Mouse (Mus musculus) MEL (cell line): ENCODE data around the gene Ell2. TPM values are rescaled to one million over a fixed set of nuclear protein-coding genes. Genes with fewer than 3 reads are reported as not detected.

Experiments
- DNase-seq: peaks from one replicate; pipeline ENCODE4 v3.0.0; 2011; ENCODE audit warnings: low read depth, low spot score
- H3K27ac ChIP-seq: 2 replicates; pipeline ENCODE4 v1.5.1; 2012; ENCODE audit warnings: low read depth, mild to moderate bottlenecking, control low read depth, low read length, moderate library complexity; ENCODE audit not compliant: control insufficient read depth
- H3K27me3 ChIP-seq, 2 experiments: fragments of 150-350 bp in 1 of 2; sonication (generic) in 1 of 2; 2 replicates each; pipeline ENCODE4 v1.6.1; 2012; ENCODE audit warnings: low read length in 2 of 2, mild to moderate bottlenecking in 2 of 2, improper control_type of control experiment in 1 of 2, moderate library complexity in 1 of 2; ENCODE audit not compliant: insufficient read depth in 2 of 2, control insufficient read depth in 1 of 2
- H3K36me3 ChIP-seq, 2 experiments: 2 replicates each; pipeline ENCODE4 v1.6.1; 2012 to 2014; ENCODE audit warnings: low read length in 2 of 2, improper control_type of control experiment in 1 of 2, inconsistent platforms in 1 of 2, mild to moderate bottlenecking in 1 of 2; ENCODE audit not compliant: insufficient read depth in 2 of 2, control insufficient read depth in 1 of 2
- H3K4me1 ChIP-seq, 2 experiments: fragments of 150-350 bp in 1 of 2; sonication (generic) in 1 of 2; 2 replicates each; pipeline ENCODE4 v1.6.1; 2012; ENCODE audit warnings: low read length in 2 of 2, improper control_type of control experiment in 1 of 2, mild to moderate bottlenecking in 1 of 2; ENCODE audit not compliant: insufficient read depth in 2 of 2, control insufficient read depth in 1 of 2
- H3K4me3 ChIP-seq, 2 experiments: fragments of 150-350 bp in 1 of 2; sonication (generic) in 1 of 2; 2 replicates each; pipeline ENCODE4 v1.5.1; 2012; ENCODE audit warnings: low read depth in 2 of 2, low read length in 2 of 2, mild to moderate bottlenecking in 2 of 2, moderate library complexity in 2 of 2, control low read depth in 1 of 2, improper control_type of control experiment in 1 of 2; ENCODE audit not compliant: control insufficient read depth in 1 of 2, insufficient read depth in 1 of 2
- H3K79me2 ChIP-seq: 2 replicates; pipeline ENCODE4 v1.6.1; 2012; ENCODE audit warnings: mild to moderate bottlenecking, low read length, moderate library complexity; ENCODE audit not compliant: control insufficient read depth, poor library complexity, insufficient read depth
- H3K9ac ChIP-seq: 2 replicates; pipeline ENCODE4 v1.6.1; 2012; ENCODE audit warnings: low read depth, mild to moderate bottlenecking, control low read depth, low read length, moderate library complexity; ENCODE audit not compliant: control insufficient read depth, poor library complexity, severe bottlenecking
- H3K9me3 ChIP-seq: fragments of 150-350 bp; sonication (generic); replicated peaks from 2 replicates; pipeline ENCODE4 v1.6.1; 2012; ENCODE audit warnings: mild to moderate bottlenecking, low read length, improper control_type of control experiment, moderate library complexity; ENCODE audit not compliant: insufficient read depth
- BHLHE40 ChIP-seq: IDR thresholded peaks from 2 replicates; pipeline ENCODE4 v1.6.1; 2012; ENCODE audit warnings: low read depth, mild to moderate bottlenecking, inconsistent platforms, low read length, improper control_type of control experiment, borderline replicate concordance
- CHD1 ChIP-seq: IDR thresholded peaks from 2 replicates; pipeline ENCODE4 v1.6.1; 2012; ENCODE audit warnings: low read depth, mild to moderate bottlenecking, inconsistent platforms, low read length, improper control_type of control experiment
- CHD2 ChIP-seq: IDR thresholded peaks from 2 replicates; pipeline ENCODE4 v1.6.1; 2011; ENCODE audit warnings: low read length, improper control_type of control experiment
- ELF1 ChIP-seq: IDR thresholded peaks from 2 replicates; pipeline ENCODE4 v1.6.1; 2014; ENCODE audit warnings: low read depth, mild to moderate bottlenecking, inconsistent platforms, low read length, improper control_type of control experiment, moderate library complexity
- EP300 ChIP-seq, 2 experiments: IDR thresholded peaks; 2 replicates each; pipeline ENCODE4 v1.6.1; 2011; ENCODE audit warnings: improper control_type of control experiment in 2 of 2, low read length in 2 of 2, low read depth in 1 of 2, mild to moderate bottlenecking in 1 of 2
- GABPA ChIP-seq: IDR thresholded peaks from 2 replicates; pipeline ENCODE4 v1.6.1; 2012; ENCODE audit warnings: low read depth, mild to moderate bottlenecking, inconsistent platforms, low read length, improper control_type of control experiment, moderate library complexity
- KAT2A ChIP-seq: conservative IDR thresholded peaks from 2 replicates; pipeline ENCODE4 v1.6.1; 2012; ENCODE audit warnings: low read depth, low read length, improper control_type of control experiment, inconsistent platforms
- MAFK ChIP-seq: IDR thresholded peaks from 2 replicates; pipeline ENCODE4 v1.6.1; 2011; ENCODE audit warnings: low read depth, mild to moderate bottlenecking, low read length, improper control_type of control experiment, borderline replicate concordance
- MAZ ChIP-seq: IDR thresholded peaks from 2 replicates; pipeline ENCODE4 v1.6.1; 2012; ENCODE audit warnings: low read depth, mild to moderate bottlenecking, inconsistent platforms, low read length, improper control_type of control experiment
- MEF2A ChIP-seq: IDR thresholded peaks from 2 replicates; pipeline ENCODE4 v1.6.1; 2014; ENCODE audit warnings: low read depth, mild to moderate bottlenecking, inconsistent platforms, low read length, improper control_type of control experiment; ENCODE audit not compliant: poor library complexity, insufficient replicate concordance, severe bottlenecking; ENCODE audit errors: extremely low read depth
- MXI1 ChIP-seq: IDR thresholded peaks from 2 replicates; pipeline ENCODE4 v1.6.1; 2011; ENCODE audit warnings: mild to moderate bottlenecking, low read depth, low read length, improper control_type of control experiment
- MYB ChIP-seq: IDR thresholded peaks from 2 replicates; pipeline ENCODE4 v1.6.1; 2011; ENCODE audit warnings: mild to moderate bottlenecking, low read depth, low read length, improper control_type of control experiment
- NELFE ChIP-seq: IDR thresholded peaks from 2 replicates; pipeline ENCODE4 v1.6.1; 2011; ENCODE audit warnings: low read depth, low read length, improper control_type of control experiment
- NRF1 ChIP-seq: IDR thresholded peaks from 2 replicates; pipeline ENCODE4 v1.6.1; 2014; ENCODE audit warnings: low read depth, mild to moderate bottlenecking, inconsistent platforms, low read length, improper control_type of control experiment, moderate library complexity; ENCODE audit not compliant: poor library complexity, insufficient read depth, severe bottlenecking
- POLR2A ChIP-seq, 2 experiments: IDR thresholded peaks; 2 replicates each; pipeline ENCODE4 v1.6.1; 2011 to 2012; ENCODE audit warnings: low read length in 2 of 2, mild to moderate bottlenecking in 2 of 2, control low read depth in 1 of 2, improper control_type of control experiment in 1 of 2, low read depth in 1 of 2, moderate library complexity in 1 of 2; ENCODE audit not compliant: control insufficient read depth in 1 of 2, insufficient read depth in 1 of 2, poor library complexity in 1 of 2
- POLR2AphosphoS2 ChIP-seq: IDR thresholded peaks from 2 replicates; pipeline ENCODE4 v1.6.1; 2011; ENCODE audit warnings: low read length, improper control_type of control experiment
- RCOR1 ChIP-seq: IDR thresholded peaks from 2 replicates; pipeline ENCODE4 v1.6.1; 2012; ENCODE audit warnings: low read depth, mild to moderate bottlenecking, inconsistent platforms, low read length, improper control_type of control experiment
- SIN3A ChIP-seq: IDR thresholded peaks from 2 replicates; pipeline ENCODE4 v1.6.1; 2012; ENCODE audit warnings: low read length, improper control_type of control experiment, inconsistent platforms
- SMC3 ChIP-seq: IDR thresholded peaks from 2 replicates; pipeline ENCODE4 v1.6.1; 2011; ENCODE audit warnings: low read depth, low read length, improper control_type of control experiment
- TAL1 ChIP-seq: IDR thresholded peaks from 2 replicates; pipeline ENCODE4 v1.6.1; 2012; ENCODE audit warnings: mild to moderate bottlenecking, inconsistent platforms, low read length, moderate library complexity, mixed read lengths
- USF1 ChIP-seq: IDR thresholded peaks from 2 replicates; pipeline ENCODE4 v1.6.1; 2014; ENCODE audit warnings: low read depth, mild to moderate bottlenecking, inconsistent platforms, low read length, improper control_type of control experiment, moderate library complexity
- ZKSCAN1 ChIP-seq: IDR thresholded peaks from 2 replicates; pipeline ENCODE4 v1.6.1; 2012; ENCODE audit warnings: low read depth, mild to moderate bottlenecking, inconsistent platforms, low read length, improper control_type of control experiment, moderate library complexity
- ZMIZ1 ChIP-seq: IDR thresholded peaks from 2 replicates; pipeline ENCODE4 v1.6.1; 2012; ENCODE audit warnings: low read depth, mild to moderate bottlenecking, inconsistent platforms, low read length, improper control_type of control experiment, moderate library complexity
- ZNF384 ChIP-seq: IDR thresholded peaks from 2 replicates; pipeline ENCODE4 v1.6.1; 2012; ENCODE audit warnings: low read depth, mild to moderate bottlenecking, inconsistent platforms, low read length, improper control_type of control experiment
- polyA plus RNA-seq, 2 experiments: library from polyadenylated mRNA; stranded (reverse) in 1 of 2; unstranded in 1 of 2; fragments of >175 nt in 1 of 2; fragments of >200 nt in 1 of 2; gene quantifications; 2 replicates each; pipeline versions ENCODE4 v1.2.1 to v1.2.4; 2012; ENCODE audit warnings: low replicate concordance in 2 of 2, low read depth in 1 of 2; ENCODE audit not compliant: insufficient read length in 2 of 2, insufficient read depth in 1 of 2, missing spikeins in 1 of 2
- total RNA-seq: library from RNA; depleted of rRNA; stranded (reverse); fragments of 300-350 nt; gene quantifications from 2 replicates; pipeline ENCODE4 v1.2.3, GENCODE M21; 2012

The Ell2 gene
- total and polyA plus RNA-seq, 3 experiments: 25.0 to 77.1 (median 52.5) TPM

GRCm38 (mm10) chr13:75780096-75780495 is 73.5 kb downstream of the Ell2 start:
- Histone ChIP-seq H3K27me3 (no peaks in the 10 kb centered on the region), H3K79me2 (no peaks in the 10 kb centered on the region), H3K9me3 (no peaks in the 10 kb centered on the region), H3K36me3 (peaks cover 0 to 20% of the 10 kb centered on the region in 2 experiments; a peak in 2 of 4 replicates), H3K4me3 (no peak overlapping the region), H3K9ac (no peak overlapping the region), H3K4me1 (peaks cover 2 to 11% of the 10 kb centered on the region in 2 experiments; a peak in 3 of 4 replicates), H3K27ac (no peak overlapping the region)
- DNase-seq: no peak
- no peak for TF ChIP-seq CHD1
- no peak for TF ChIP-seq USF1
- TF ChIP-seq POLR2AphosphoS2: no peak
- no peak for TF ChIP-seq MXI1
- TF ChIP-seq MAZ: no peak
- no peak for TF ChIP-seq NRF1
- no peak for TF ChIP-seq GABPA
- TF ChIP-seq ZKSCAN1: no peak
- TF ChIP-seq SIN3A: no peak
- TF ChIP-seq MEF2A: no peak

- Histone ChIP-seq H3K4me1 (no peaks in the 10 kb centered on the region; a peak in 1 of 4 replicates), H3K27ac (no peak overlapping the region), H3K9me3 (no peaks in the 10 kb centered on the region), H3K4me3 (no peak overlapping the region), H3K9ac (no peak overlapping the region), H3K36me3 (peaks cover 0 to 2% of the 10 kb centered on the region in 2 experiments; a peak in 2 of 4 replicates), H3K27me3 (no peaks in the 10 kb centered on the region), H3K79me2 (no peaks in the 10 kb centered on the region)
- no peak for TF ChIP-seq BHLHE40
- TF ChIP-seq RCOR1: no peak
- no peak for TF ChIP-seq NRF1
- TF ChIP-seq ZMIZ1: no peak
- TF ChIP-seq MXI1: no peak
- no peak for TF ChIP-seq EP300 (IDR thresholded peaks at IDR 0.05; ENCODE audit: low read depth in 1 of 2, low read length in 2 of 2)
- no peak for TF ChIP-seq MYB
- TF ChIP-seq MEF2A: no peak
- no peak for TF ChIP-seq CHD2
- no peak for TF ChIP-seq POLR2A (IDR thresholded peaks at IDR 0.05; ENCODE audit: control insufficient read depth in 1 of 2, insufficient read depth in 1 of 2, low read depth in 1 of 2, low read length in 2 of 2, poor library complexity in 1 of 2)
- TF ChIP-seq CHD1: no peak
- no peak for TF ChIP-seq ZNF384
- TF ChIP-seq SMC3: no peak
- TF ChIP-seq ELF1: no peak
- TF ChIP-seq NELFE: no peak
- no peak for TF ChIP-seq KAT2A
- no peak for TF ChIP-seq TAL1
- TF ChIP-seq MAFK: no peak
- DNase-seq: no peak
These were observed 79.2 kb downstream of the Ell2 start for GRCm38 (mm10) chr13:75785726-75786125.
